8 mouse cellular contexts compared by ENCODE assay signal in genomic region chr1:82282992-82283611, GRCm38 (mm10). TPM values are rescaled to one million over a fixed set of nuclear protein-coding genes. Genes with fewer than 3 reads are reported as not detected.
DNase-seq lines count a peak whose midpoint lies in the region; ATAC-seq lines count a peak whose summit lies in the region.

No protein-coding gene starts in this region.

- H3K27me3 ChIP-seq in hindbrain, embryonic 16.5 days (replicated peaks; ENCODE audit: control insufficient read depth, insufficient read depth, low read length): no peaks in the 10 kb centered on the region

- peak; percentile 71 to 89 for DNase-seq in cerebellum, postnatal 4 days (ENCODE audit: low spot score in 2 of 2)
- DNase-seq in gastrocnemius, adult 18-20 months (ENCODE audit: low spot score): peak; percentile 88
- DNase-seq in left cerebral cortex, adult 8-10 months (ENCODE audit: low spot score in 2 of 2): peak; percentile 69 to 90
- DNase-seq in right cerebral cortex, adult 18-20 months: peak; percentile 91
- DNase-seq in urinary bladder, adult 2 months (ENCODE audit: low spot score): peak; percentile 84

- ATAC-seq in activated CD4-positive, CD25-positive, alpha-beta regulatory T cell, adult 4 months: peak; percentile 87
- ATAC-seq in hindbrain, embryonic 16.5 days: peak; percentile 98
- peak; percentile 97 for ATAC-seq in megakaryocyte, adult 5-6 weeks (ENCODE audit: poor library complexity, severe bottlenecking)

- peaks cover 1% of the 10 kb centered on the region; the same call in 1 of the 2 replicates for H3K36me3 ChIP-seq in hindbrain, embryonic 16.5 days (ENCODE audit: control insufficient read depth, insufficient read depth, low read length)

- peak overlapping the region; percentile 54 for H3K4me3 ChIP-seq in hindbrain, embryonic 16.5 days (ENCODE audit: low read length)

- no peaks in the 10 kb centered on the region for H3K9me3 ChIP-seq in hindbrain, embryonic 16.5 days (ENCODE audit: control insufficient read depth, low read length)

- WGBS in hindbrain, embryonic 16.5 days: under 1% methylated on average over 31 of the region's 35 CpGs

- H3K27ac ChIP-seq in hindbrain, embryonic 16.5 days (ENCODE audit: low read depth, low read length): peak overlapping the region; percentile 93

- H3K4me2 ChIP-seq in hindbrain, embryonic 16.5 days (ENCODE audit: low read length): peak overlapping the region; percentile 83

- peak overlapping the region; percentile 76 for H3K9ac ChIP-seq in hindbrain, embryonic 16.5 days (ENCODE audit: low read depth, low read length)

- H3K4me1 ChIP-seq in hindbrain, embryonic 16.5 days (ENCODE audit: control insufficient read depth, insufficient read depth, low read depth, low read length): peaks cover 34% of the 10 kb centered on the region

RNA-seq across cellular contexts. Expression of gene Irs1, which starts 8.1 kb away (rescaled TPM):
- polyA plus RNA-seq in activated CD4-positive, CD25-positive, alpha-beta regulatory T cell, adult 4 months (2017; shearing (Covaris generic)): not detected
- 10 to 100 TPM; 38.6 to 43.9 TPM for total RNA-seq in gastrocnemius, adult 18-20 months (2021)
- 7.2 and 9.6 TPM in 2 replicates for polyA plus RNA-seq in hindbrain, embryonic 16.5 days (2015; fragmentation: Nextera tagmentation; extraction: Ambion mirVana)
- 10 to 100 TPM; 14.2 to 15.8 (median 14.9) TPM for total RNA-seq in left cerebral cortex, adult 8-10 months (2022)
- total RNA-seq in megakaryocyte, adult 5-6 weeks (2015): 0.02 and 0.07 TPM in 2 replicates
- 0.16 TPM in 1 of 2 replicates, not detected in the other for total RNA-seq in megakaryocyte, adult 5-6 weeks (2017)
- polyA plus RNA-seq in urinary bladder, adult 2 months (2012; rRNA removed): 6.6 and 7.7 TPM in 2 replicates

RNA-seq across cellular contexts. Expression of gene Rhbdd1, which starts 33.1 kb away (rescaled TPM):
- 10 to 100 TPM; 13.5 to 18.1 TPM for polyA plus RNA-seq in activated CD4-positive, CD25-positive, alpha-beta regulatory T cell, adult 4 months (2017; shearing (Covaris generic))
- 1 to 10 TPM; 7.4 to 8.4 TPM for total RNA-seq in gastrocnemius, adult 18-20 months (2021)
- polyA plus RNA-seq in hindbrain, embryonic 16.5 days (2015; fragmentation: Nextera tagmentation; extraction: Ambion mirVana): 3.8 and 4.5 TPM in 2 replicates
- 10 to 100 TPM in 1 of 4 experiments, 1 to 10 TPM in 3; 8.5 to 10.5 (median 9.4) TPM for total RNA-seq in left cerebral cortex, adult 8-10 months (2022)
- 13.0 and 14.8 TPM in 2 replicates for total RNA-seq in megakaryocyte, adult 5-6 weeks (2015)
- total RNA-seq in megakaryocyte, adult 5-6 weeks (2017): 16.1 and 16.4 TPM in 2 replicates
- polyA plus RNA-seq in urinary bladder, adult 2 months (2012; rRNA removed): 28.6 and 30.3 TPM in 2 replicates

RNA-seq across cellular contexts. Expression of gene Gm9747, which starts 50.2 kb away (rescaled TPM):
- polyA plus RNA-seq in activated CD4-positive, CD25-positive, alpha-beta regulatory T cell, adult 4 months (2017; shearing (Covaris generic)): under 1 TPM in 1 of 2 experiments, not detected in 1; 0.16 TPM
- not detected for total RNA-seq in gastrocnemius, adult 18-20 months (2021)
- 27.2 and 33.1 TPM in 2 replicates for polyA plus RNA-seq in hindbrain, embryonic 16.5 days (2015; fragmentation: Nextera tagmentation; extraction: Ambion mirVana)
- not detected for total RNA-seq in left cerebral cortex, adult 8-10 months (2022)
- not detected in 2 replicates for total RNA-seq in megakaryocyte, adult 5-6 weeks (2015)
- total RNA-seq in megakaryocyte, adult 5-6 weeks (2017): not detected in 2 replicates
- polyA plus RNA-seq in urinary bladder, adult 2 months (2012; rRNA removed): 0.04 TPM in 1 of 2 replicates, not detected in the other

Comparison
In these comparisons a context has a peak if more than half of its experiments do, and no peak if none do; other contexts are left out.
1. Peak in every context shown above with its lines: DNase-seq, ATAC-seq, H3K4me3 ChIP-seq and H3K27ac ChIP-seq.
2. RNA of gene Irs1, which starts 8.1 kb away (total RNA-seq): 38.6 to 43.9 TPM in gastrocnemius, adult 18-20 months and 14.2 to 15.8 TPM in left cerebral cortex, adult 8-10 months; 0.02 to 0.16 TPM in megakaryocyte, adult 5-6 weeks; every median in the first group is over 10 times any median in the second.